Mouse (Mus musculus): ENCODE data around the gene Pdzd2. TPM values are rescaled to one million over a fixed set of nuclear protein-coding genes. Genes with fewer than 3 reads are reported as not detected.

The Pdzd2 gene
- polyA plus RNA-seq, 2 experiments, result 0.19 to 0.89 TPM

DNA sequence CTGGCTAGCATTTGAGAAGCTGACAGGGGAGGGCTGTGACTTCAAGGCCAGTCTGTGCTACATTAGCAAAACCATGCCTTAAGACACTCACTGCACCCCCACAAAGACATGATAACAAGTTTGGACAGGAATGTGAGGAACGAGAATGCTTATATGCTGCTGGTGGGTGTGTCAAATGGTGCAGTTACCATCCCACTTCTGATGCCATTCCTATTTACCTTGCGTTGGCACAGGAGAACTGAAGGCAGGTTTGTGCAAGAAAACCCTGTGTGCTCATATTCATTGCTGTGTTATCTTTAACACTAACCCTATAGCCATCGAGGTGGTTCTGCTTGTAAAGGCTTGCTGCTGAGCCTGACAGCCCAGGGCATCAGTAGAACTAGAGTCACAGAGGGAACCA, 166.1 kb downstream of the Pdzd2 start:
- no peaks in the 10 kb centered on the region for H3K36me3 ChIP-seq (replicated peaks; ENCODE audit: control insufficient read depth, insufficient read depth, low read depth)
- ATAC-seq (ENCODE audit: insufficient read depth), result no peak
- H3K9me3 ChIP-seq (ENCODE audit: control insufficient read depth, low read length), result no peaks in the 10 kb centered on the region
- H3K27me3 ChIP-seq (ENCODE audit: control insufficient read depth, insufficient read depth, low read length), result no peaks in the 10 kb centered on the region
- H3K9ac ChIP-seq (replicated peaks), result no peak overlapping the region
- 48% methylated on average over 3 of the region's 3 CpGs for WGBS (ENCODE audit: insufficient replicate concordance)
- DNase-seq (ENCODE audit: low read depth in 3 of 3, low spot score in 3 of 3), result no peak
- no peaks in the 10 kb centered on the region; a peak in 1 of 4 replicates for H3K4me1 ChIP-seq (replicated peaks; ENCODE audit: control insufficient read depth in 2 of 2, insufficient read depth in 2 of 2, low read length in 1 of 2)
- TF ChIP-seq EP300 (IDR thresholded peaks at IDR 0.05; ENCODE audit: low read depth) (no peak), CTCF (IDR thresholded peaks at IDR 0.05; ENCODE audit: low read depth) (no peak)
- H3K27ac ChIP-seq, result no peak overlapping the region
- H3K4me2 ChIP-seq (ENCODE audit: low read depth), result no peak overlapping the region
- H3K4me3 ChIP-seq (ENCODE audit: insufficient read depth in 1 of 2, low read depth in 2 of 2, low read length in 2 of 2), result no peak overlapping the region

DNA sequence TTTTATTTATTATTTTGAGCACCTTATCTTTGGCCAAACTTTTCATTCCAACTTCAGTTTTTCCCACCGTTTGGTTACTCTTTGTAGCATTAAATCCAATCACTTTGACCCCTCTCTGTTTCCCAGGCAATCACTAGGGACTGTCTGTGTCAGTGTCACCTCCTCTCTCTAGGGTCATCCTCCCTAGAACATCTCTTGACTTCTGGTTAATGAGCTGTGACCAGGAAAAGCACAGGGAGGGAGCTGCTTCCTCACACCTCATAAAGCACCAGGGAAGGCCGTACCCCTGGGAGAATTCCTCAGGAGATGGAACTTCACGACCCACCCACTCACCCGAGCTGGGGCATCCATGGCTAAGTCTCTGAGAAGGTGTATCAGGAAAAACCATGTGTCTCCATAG, 168.6 kb downstream of the Pdzd2 start:
- Histone ChIP-seq H3K27me3 (ENCODE audit: control insufficient read depth, insufficient read depth, low read length) (no peaks in the 10 kb centered on the region), H3K36me3 (replicated peaks; ENCODE audit: control insufficient read depth, insufficient read depth, low read depth) (no peaks in the 10 kb centered on the region), H3K9ac (replicated peaks) (no peak overlapping the region), H3K27ac (no peak overlapping the region), H3K9me3 (ENCODE audit: control insufficient read depth, low read length) (no peaks in the 10 kb centered on the region), H3K4me3 (ENCODE audit: insufficient read depth in 1 of 2, low read depth in 2 of 2, low read length in 2 of 2) (no peak overlapping the region), H3K4me2 (ENCODE audit: low read depth) (no peak overlapping the region), H3K4me1 (replicated peaks; ENCODE audit: control insufficient read depth in 2 of 2, insufficient read depth in 2 of 2, low read length in 1 of 2) (no peaks in the 10 kb centered on the region)
- WGBS (ENCODE audit: insufficient replicate concordance), result 52% methylated on average over 4 of the region's 4 CpGs
- ATAC-seq (ENCODE audit: insufficient read depth) (no peak), DNase-seq (ENCODE audit: low read depth in 3 of 3, low spot score in 3 of 3) (no peak)
- TF ChIP-seq CTCF (IDR thresholded peaks at IDR 0.05; ENCODE audit: low read depth) (no peak), EP300 (IDR thresholded peaks at IDR 0.05; ENCODE audit: low read depth) (no peak)

DNA sequence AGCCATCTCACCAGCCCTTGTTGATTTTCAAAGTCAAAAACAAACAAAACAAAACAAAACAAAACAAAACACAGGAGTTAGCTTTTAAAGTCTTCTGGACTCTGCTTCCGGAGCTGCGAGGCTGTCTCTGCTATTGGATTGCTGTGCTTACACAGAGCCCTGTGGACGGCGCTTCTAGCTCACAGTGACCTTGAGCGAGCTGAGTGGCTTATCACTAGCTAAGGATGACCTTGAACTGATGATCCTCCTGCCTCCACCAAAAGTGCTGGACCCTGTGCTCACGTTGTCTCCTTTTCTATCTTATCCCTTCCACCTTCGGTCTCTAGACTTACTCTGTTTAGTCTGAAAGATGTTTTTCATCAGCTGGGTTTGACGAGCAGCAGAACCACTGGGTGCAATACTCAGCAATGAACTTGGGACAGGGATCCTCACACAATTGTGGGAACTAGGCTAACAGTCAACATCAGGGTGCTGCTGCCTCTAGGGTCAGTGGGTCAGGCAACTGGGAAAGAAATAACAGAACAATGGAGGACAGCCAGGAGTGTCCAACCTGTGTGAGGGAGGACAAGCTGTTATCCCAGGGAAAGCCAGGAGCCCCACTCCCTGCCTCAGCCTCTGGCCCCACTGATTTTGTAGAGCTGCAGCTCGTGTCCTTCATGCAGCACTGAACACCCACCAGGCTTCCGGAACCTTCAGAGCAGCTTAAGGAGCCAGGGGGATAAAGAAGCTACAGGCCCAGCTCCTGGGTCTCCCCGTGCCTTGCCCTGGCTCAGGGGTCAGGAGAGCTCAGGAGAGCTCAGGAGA, 172.9 kb downstream of the Pdzd2 start:
- Histone ChIP-seq H3K9me3 (ENCODE audit: control insufficient read depth, low read length) (no peaks in the 10 kb centered on the region), H3K9ac (replicated peaks) (no peak overlapping the region), H3K4me2 (ENCODE audit: low read depth) (no peak overlapping the region), H3K4me1 (replicated peaks; ENCODE audit: control insufficient read depth in 2 of 2, insufficient read depth in 2 of 2, low read length in 1 of 2) (no peaks in the 10 kb centered on the region), H3K36me3 (replicated peaks; ENCODE audit: control insufficient read depth, insufficient read depth, low read depth) (no peaks in the 10 kb centered on the region), H3K27ac (no peak overlapping the region), H3K4me3 (ENCODE audit: insufficient read depth in 1 of 2, low read depth in 2 of 2, low read length in 2 of 2) (no peak overlapping the region), H3K27me3 (ENCODE audit: control insufficient read depth, insufficient read depth, low read length) (no peaks in the 10 kb centered on the region)
- ATAC-seq (ENCODE audit: insufficient read depth) (no peak), DNase-seq (ENCODE audit: low read depth in 3 of 3, low spot score in 3 of 3) (no peak)
- WGBS (ENCODE audit: insufficient replicate concordance), result 56% methylated on average over 11 of the region's 11 CpGs
- TF ChIP-seq EP300 (IDR thresholded peaks at IDR 0.05; ENCODE audit: low read depth) (no peak), CTCF (IDR thresholded peaks at IDR 0.05; ENCODE audit: low read depth) (no peak)

DNA sequence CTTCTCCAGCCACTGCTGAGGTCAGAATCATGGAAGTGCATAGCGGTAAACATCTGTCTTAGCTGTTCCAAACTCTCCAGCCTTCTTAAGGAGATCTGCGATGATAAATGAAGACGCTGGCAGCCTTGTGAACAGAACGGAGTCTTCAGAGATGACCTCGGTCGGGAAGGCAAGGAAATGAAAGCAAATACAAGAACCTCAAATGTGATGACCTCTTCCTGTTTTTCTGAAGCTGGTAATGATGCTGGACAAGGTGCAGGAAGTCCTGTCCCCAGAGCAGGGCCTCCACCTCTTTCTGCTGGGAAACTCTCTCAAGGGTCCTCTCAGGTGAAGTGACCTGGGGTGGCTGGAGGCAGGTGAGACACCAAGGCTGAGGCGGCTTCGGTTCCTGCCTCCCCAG, 174.4 kb downstream of the Pdzd2 start:
- Histone ChIP-seq H3K27me3 (ENCODE audit: control insufficient read depth, insufficient read depth, low read length) (no peaks in the 10 kb centered on the region), H3K4me1 (replicated peaks; ENCODE audit: control insufficient read depth in 2 of 2, insufficient read depth in 2 of 2, low read length in 1 of 2) (no peaks in the 10 kb centered on the region), H3K4me3 (ENCODE audit: insufficient read depth in 1 of 2, low read depth in 2 of 2, low read length in 2 of 2) (no peak overlapping the region), H3K27ac (no peak overlapping the region), H3K9ac (replicated peaks) (no peak overlapping the region), H3K4me2 (ENCODE audit: low read depth) (no peak overlapping the region), H3K36me3 (replicated peaks; ENCODE audit: control insufficient read depth, insufficient read depth, low read depth) (no peaks in the 10 kb centered on the region), H3K9me3 (ENCODE audit: control insufficient read depth, low read length) (no peaks in the 10 kb centered on the region)
- DNase-seq (ENCODE audit: low read depth in 3 of 3, low spot score in 3 of 3), result no peak
- no peak for ATAC-seq (ENCODE audit: insufficient read depth)
- WGBS (ENCODE audit: insufficient replicate concordance), result 29% methylated on average over 8 of the region's 8 CpGs
- TF ChIP-seq EP300 (IDR thresholded peaks at IDR 0.05; ENCODE audit: low read depth) (no peak), CTCF (IDR thresholded peaks at IDR 0.05; ENCODE audit: low read depth) (no peak)

DNA sequence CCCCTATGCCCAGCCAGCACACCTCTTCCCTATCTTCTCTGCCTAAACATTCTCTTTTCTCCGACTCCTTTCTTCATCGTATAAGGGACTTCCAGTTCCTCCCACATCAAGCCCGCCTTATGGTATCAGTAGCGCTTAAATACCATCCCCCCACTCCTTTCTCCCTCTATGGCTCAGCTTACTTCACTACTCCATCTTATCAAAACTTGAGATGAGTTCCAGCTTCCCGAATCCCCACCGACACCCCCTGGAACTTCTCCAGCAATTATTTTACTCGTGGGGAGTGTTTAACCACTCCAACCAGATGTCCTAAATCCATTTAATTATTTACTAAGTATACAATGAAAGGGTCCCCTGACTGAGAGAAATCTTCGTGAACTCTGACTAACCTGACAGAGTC, 179.2 kb downstream of the Pdzd2 start:
- Histone ChIP-seq H3K4me2 (ENCODE audit: low read depth) (no peak overlapping the region), H3K36me3 (replicated peaks; ENCODE audit: control insufficient read depth, insufficient read depth, low read depth) (no peaks in the 10 kb centered on the region), H3K4me3 (ENCODE audit: insufficient read depth in 1 of 2, low read depth in 2 of 2, low read length in 2 of 2) (no peak overlapping the region), H3K27me3 (ENCODE audit: control insufficient read depth, insufficient read depth, low read length) (no peaks in the 10 kb centered on the region), H3K9ac (replicated peaks) (no peak overlapping the region), H3K27ac (no peak overlapping the region), H3K9me3 (ENCODE audit: control insufficient read depth, low read length) (no peaks in the 10 kb centered on the region), H3K4me1 (replicated peaks; ENCODE audit: control insufficient read depth in 2 of 2, insufficient read depth in 2 of 2, low read length in 1 of 2) (no peaks in the 10 kb centered on the region)
- TF ChIP-seq EP300 (IDR thresholded peaks at IDR 0.05; ENCODE audit: low read depth) (no peak), CTCF (IDR thresholded peaks at IDR 0.05; ENCODE audit: low read depth) (no peak)
- ATAC-seq (ENCODE audit: insufficient read depth) (no peak), DNase-seq (ENCODE audit: low read depth in 3 of 3, low spot score in 3 of 3) (no peak)
- 55% methylated on average over 8 of the region's 8 CpGs for WGBS (ENCODE audit: insufficient replicate concordance)
